Mouse (Mus musculus) G1E (cell line): ENCODE results near the gene Epha5.

Experiments used
- CTCF ChIP-seq: IDR thresholded peaks from 2 replicates; pipeline ENCODE4 v1.5.1; 2012; ENCODE audit warnings: low read depth, low read length, inconsistent platforms, mixed read lengths
- GATA1 ChIP-seq: IDR thresholded peaks from 2 replicates; pipeline ENCODE4 v1.6.1; 2012; ENCODE audit warnings: borderline replicate concordance, low read length, inconsistent platforms, mixed read lengths
- GATA2 ChIP-seq: IDR thresholded peaks from 2 replicates; pipeline ENCODE4 v1.6.1; 2012; ENCODE audit warnings: low read depth, low read length, inconsistent platforms, borderline replicate concordance
- POLR2AphosphoS5 ChIP-seq: IDR thresholded peaks from 2 replicates; pipeline ENCODE4 v1.6.1; 2012; ENCODE audit warnings: low read depth, low read length, inconsistent platforms; ENCODE audit not compliant: insufficient replicate concordance
- TAL1 ChIP-seq: conservative IDR thresholded peaks from 2 replicates; pipeline ENCODE4 v1.6.1; 2012; ENCODE audit warnings: low read depth, low read length, inconsistent platforms, mixed read lengths

GRCm38 (mm10) chr5:84353069-84353468 lies 64.1 kb downstream of the Epha5 start:
- TF ChIP-seq CTCF, result no peak
- no peak for TF ChIP-seq POLR2AphosphoS5
- no peak for TF ChIP-seq TAL1
- no peak for TF ChIP-seq GATA2
- no peak for TF ChIP-seq GATA1
